Mouse (Mus musculus) thymus, adult 2 months (tissue): ENCODE measurements at regions not wholly inside any gene's neighbourhood (a gene's known extent, or its start where the extent isn't known, plus 50 kb on each side); places are given as distances from the start of the nearest gene placed in this dataset.

Experiments used
- DNase-seq: peaks from one replicate; pipeline ENCODE4 v3.0.0; 2021
- H3K27ac ChIP-seq: fragments of 200-500 bp; 2 replicates; pipeline ENCODE4 v1.5.1; 2012; ENCODE audit warnings: low read length, control low read depth; ENCODE audit not compliant: control insufficient read depth, insufficient read depth
- H3K27me3 ChIP-seq: fragments of 200-500 bp; 2 replicates; pipeline ENCODE4 v1.6.1; 2012; ENCODE audit warnings: mild to moderate bottlenecking, low read length, moderate library complexity, mixed read lengths; ENCODE audit not compliant: control insufficient read depth, insufficient read depth
- H3K36me3 ChIP-seq: fragments of 200-500 bp; 2 replicates; pipeline ENCODE4 v1.6.1; 2012; ENCODE audit warnings: mild to moderate bottlenecking, low read length, moderate library complexity; ENCODE audit not compliant: control insufficient read depth, insufficient read depth
- H3K4me1 ChIP-seq: fragments of 200-500 bp; replicated peaks from 2 replicates; pipeline ENCODE4 v1.6.1; 2012; ENCODE audit warnings: low read length; ENCODE audit not compliant: control insufficient read depth, insufficient read depth
- H3K4me3 ChIP-seq: fragments of 200-500 bp; 2 replicates; pipeline ENCODE4 v1.5.1; 2012; ENCODE audit warnings: mild to moderate bottlenecking, low read length, control low read depth, moderate library complexity; ENCODE audit not compliant: control insufficient read depth, insufficient read depth
- CTCF ChIP-seq: fragments of 200-500 bp; IDR thresholded peaks from 2 replicates; pipeline ENCODE4 v1.5.1; 2012; ENCODE audit warnings: mild to moderate bottlenecking, control low read depth, low read length, moderate library complexity, borderline replicate concordance; ENCODE audit not compliant: control insufficient read depth, poor library complexity, insufficient read depth; ENCODE audit errors: extremely low read depth
- POLR2A ChIP-seq: fragments of 200-500 bp; IDR thresholded peaks from 2 replicates; pipeline ENCODE4 v1.6.1; 2012; ENCODE audit warnings: mild to moderate bottlenecking, low read length, control low read depth, moderate library complexity; ENCODE audit not compliant: control insufficient read depth, poor library complexity, insufficient read depth; ENCODE audit errors: extremely low read depth
- WGBS: fragments of 180-500 bp; shearing (Covaris S2); methylation state at CpG from one replicate; pipeline ENCODE4 v1.1.7; 2018; 5-methylcytosine and 5-hydroxymethylcytosine counted together

GRCm38 (mm10) chr4:131212711-131213110, 268.5 kb downstream of the Matn1 start:
- no peaks in the 10 kb centered on the region for H3K36me3 ChIP-seq
- no peaks in the 10 kb centered on the region for H3K27me3 ChIP-seq
- 74% methylated on average over 4 of the region's 4 CpGs for WGBS
- no peak for TF ChIP-seq CTCF
- TF ChIP-seq POLR2A: no peak
- no peak for DNase-seq
- no peaks in the 10 kb centered on the region for H3K4me1 ChIP-seq
- no peak overlapping the region for H3K27ac ChIP-seq
- no peak overlapping the region for H3K4me3 ChIP-seq

DNA sequence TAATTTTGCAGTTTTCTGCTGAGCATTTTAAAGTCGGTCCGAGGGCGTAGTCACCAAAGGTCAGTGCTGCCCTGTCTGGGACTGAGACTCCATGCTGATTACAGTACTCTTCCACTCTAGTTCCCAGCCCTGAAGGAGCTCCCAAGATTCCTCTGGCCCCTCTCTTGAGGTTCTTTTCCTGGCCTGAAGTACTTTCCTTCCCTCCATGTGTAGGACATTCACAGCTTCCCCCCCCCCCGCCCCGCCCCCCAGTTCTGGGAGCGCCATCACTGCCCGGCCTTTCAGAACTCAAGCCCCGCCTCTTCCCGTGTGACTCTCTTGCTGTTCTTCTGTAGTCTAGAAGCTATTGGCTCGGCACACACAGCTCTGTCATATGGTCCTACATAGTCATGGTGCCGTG, 271.5 kb downstream of the Matn1 start:
- no peak overlapping the region for H3K27ac ChIP-seq
- no peaks in the 10 kb centered on the region for H3K36me3 ChIP-seq
- WGBS: 84% methylated on average over 11 of the region's 11 CpGs
- no peaks in the 10 kb centered on the region for H3K4me1 ChIP-seq
- DNase-seq: no peak
- H3K27me3 ChIP-seq: no peaks in the 10 kb centered on the region
- H3K4me3 ChIP-seq: no peak overlapping the region
- TF ChIP-seq POLR2A (no peak), CTCF (no peak)

- no peaks in the 10 kb centered on the region for H3K4me1 ChIP-seq
- H3K27me3 ChIP-seq: no peaks in the 10 kb centered on the region
- TF ChIP-seq POLR2A: no peak
- no peak for TF ChIP-seq CTCF
- no peaks in the 10 kb centered on the region for H3K36me3 ChIP-seq
- no peak for DNase-seq
- no peak overlapping the region for H3K27ac ChIP-seq
- no peak overlapping the region for H3K4me3 ChIP-seq
- WGBS: 96% methylated on average over 3 of the region's 3 CpGs
Measured at GRCm38 (mm10) chr4:131216361-131216760, 272.2 kb downstream of the Matn1 start.

GRCm38 (mm10) chr4:131217083-131217482, 272.9 kb downstream of the Matn1 start:
- Histone ChIP-seq H3K36me3 (no peaks in the 10 kb centered on the region), H3K27ac (no peak overlapping the region), H3K4me3 (no peak overlapping the region), H3K27me3 (no peaks in the 10 kb centered on the region), H3K4me1 (no peaks in the 10 kb centered on the region)
- 88% methylated on average over 4 of the region's 4 CpGs for WGBS
- no peak for TF ChIP-seq POLR2A
- no peak for TF ChIP-seq CTCF
- no peak for DNase-seq

DNA sequence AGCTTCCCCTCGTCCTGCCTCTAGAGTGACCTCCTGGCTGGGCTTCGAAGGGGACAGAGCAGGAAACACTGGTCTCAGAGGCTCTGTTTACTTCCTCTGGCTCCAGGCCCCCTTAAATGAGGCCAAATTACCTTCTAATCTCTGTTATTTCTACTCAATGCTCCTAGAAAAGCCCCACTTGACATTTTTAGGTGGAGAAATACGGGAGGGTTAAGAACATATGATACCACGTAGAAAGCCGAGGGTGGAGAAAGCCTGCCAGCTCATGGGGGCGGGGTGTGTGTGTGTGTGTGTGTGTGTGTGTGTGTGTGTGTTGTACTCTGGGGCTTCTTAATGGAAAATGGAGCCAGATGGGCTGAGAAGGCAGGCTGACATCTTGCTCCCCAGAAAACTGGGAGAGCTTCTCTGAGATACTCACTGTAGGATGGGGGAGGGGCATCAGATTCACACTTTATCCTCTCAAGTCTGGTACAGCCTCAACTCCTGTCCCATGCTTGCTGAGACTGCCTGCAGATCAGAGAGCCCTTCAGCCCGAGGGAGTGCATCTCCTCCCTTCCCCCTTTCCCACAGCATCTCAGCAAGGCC, 273.5 kb downstream of the Matn1 start:
- Histone ChIP-seq H3K27me3 (no peaks in the 10 kb centered on the region), H3K36me3 (no peaks in the 10 kb centered on the region), H3K27ac (no peak overlapping the region), H3K4me1 (no peaks in the 10 kb centered on the region), H3K4me3 (no peak overlapping the region)
- DNase-seq: no peak
- 38% methylated on average over 7 of the region's 7 CpGs for WGBS
- TF ChIP-seq POLR2A (no peak), CTCF (no peak)

DNA sequence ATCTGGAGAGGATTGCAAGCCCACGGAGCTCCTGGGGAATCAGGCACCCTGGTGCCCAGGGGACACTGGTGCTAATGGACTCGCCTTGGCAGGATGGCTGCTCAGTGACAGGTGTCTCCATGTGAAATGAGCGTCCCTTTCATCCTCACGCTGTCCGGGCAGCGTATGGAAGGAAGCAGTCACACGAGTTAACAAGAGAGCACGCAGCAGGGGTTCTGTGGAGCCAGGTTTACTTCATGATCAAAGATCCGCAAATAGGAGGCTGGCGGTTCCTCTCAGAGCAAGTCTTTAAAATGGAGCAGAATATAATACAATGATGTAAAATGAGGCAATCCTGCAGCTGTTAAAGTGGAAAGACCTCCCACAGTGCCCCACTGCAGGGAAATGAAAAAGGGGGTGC, 276.8 kb downstream of the Matn1 start:
- 90% methylated on average over 10 of the region's 10 CpGs for WGBS
- Histone ChIP-seq H3K36me3 (no peaks in the 10 kb centered on the region), H3K27ac (no peak overlapping the region), H3K4me1 (no peaks in the 10 kb centered on the region), H3K27me3 (no peaks in the 10 kb centered on the region), H3K4me3 (no peak overlapping the region)
- no peak for TF ChIP-seq POLR2A
- no peak for TF ChIP-seq CTCF
- DNase-seq: no peak

DNA sequence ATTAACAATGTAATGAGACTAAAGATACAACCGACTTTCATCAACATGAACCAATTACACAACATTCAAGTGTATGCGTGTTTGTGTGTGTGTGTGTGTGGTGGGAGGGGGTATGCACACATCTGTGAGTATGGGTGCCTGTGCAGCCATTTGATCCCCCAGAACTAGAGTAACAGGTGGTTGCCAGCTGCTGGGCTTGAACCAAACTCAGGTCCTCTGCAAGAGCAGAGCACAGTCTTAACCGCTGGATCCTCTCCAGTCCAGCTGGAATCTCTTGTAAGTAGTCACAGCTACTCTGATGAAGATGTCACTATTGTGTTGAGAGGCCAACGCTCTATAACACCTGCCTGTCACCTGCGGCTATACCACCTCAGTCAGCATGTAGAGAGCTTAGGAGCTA, 286.2 kb downstream of the Matn1 start:
- no peak for TF ChIP-seq CTCF
- TF ChIP-seq POLR2A: no peak
- 96% methylated on average over 5 of the region's 5 CpGs for WGBS
- Histone ChIP-seq H3K4me3 (no peak overlapping the region), H3K27me3 (no peaks in the 10 kb centered on the region), H3K4me1 (no peaks in the 10 kb centered on the region), H3K27ac (no peak overlapping the region), H3K36me3 (no peaks in the 10 kb centered on the region)
- DNase-seq: no peak
